Mouse (Mus musculus): Measurements from ENCODE around the gene Ly6g6e. TPM values are rescaled to one million over a fixed set of nuclear protein-coding genes. Genes with fewer than 3 reads are reported as not detected.

The Ly6g6e gene
- total and polyA plus RNA-seq, 3 experiments, result 0.23 TPM; not detected in 2

- H3K27ac ChIP-seq (ENCODE audit: control insufficient read depth, low read depth, low read length), result no peak overlapping the region
- no peaks in the 10 kb centered on the region for H3K79me2 ChIP-seq (ENCODE audit: control insufficient read depth, insufficient read depth, low read length, poor library complexity)
- no peak overlapping the region for H3K4me3 ChIP-seq (ENCODE audit: control insufficient read depth in 1 of 2, insufficient read depth in 1 of 2, low read depth in 2 of 2, low read length in 2 of 2)
- no peaks in the 10 kb centered on the region for H3K9me3 ChIP-seq (replicated peaks; ENCODE audit: insufficient read depth, low read length)
- peaks cover 5 to 8% of the 10 kb centered on the region in 2 experiments for H3K36me3 ChIP-seq (ENCODE audit: control insufficient read depth in 1 of 2, insufficient read depth in 2 of 2, low read length in 2 of 2)
- no peak overlapping the region for H3K9ac ChIP-seq (ENCODE audit: control insufficient read depth, low read depth, low read length, poor library complexity, severe bottlenecking)
- TF ChIP-seq SMC3 (IDR thresholded peaks at IDR 0.05; ENCODE audit: low read depth, low read length), result no peak
- TF ChIP-seq CHD2 (IDR thresholded peaks at IDR 0.05; ENCODE audit: low read length), result no peak
- no peak for TF ChIP-seq ZNF384 (IDR thresholded peaks at IDR 0.05; ENCODE audit: low read depth, low read length)
- no peak for TF ChIP-seq KAT2A (conservative IDR thresholded peaks at IDR 0.05; ENCODE audit: low read depth, low read length)
- TF ChIP-seq EP300 (IDR thresholded peaks at IDR 0.05; ENCODE audit: low read depth in 1 of 2, low read length in 2 of 2), result no peak
- TF ChIP-seq RAD21 (IDR thresholded peaks at IDR 0.05; ENCODE audit: low read depth, low read length), result no peak
- no peak for TF ChIP-seq ZMIZ1 (IDR thresholded peaks at IDR 0.05; ENCODE audit: low read depth, low read length)
- TF ChIP-seq TCF12 (IDR thresholded peaks at IDR 0.05; ENCODE audit: low read depth, low read length), result no peak
- no peak for TF ChIP-seq SIN3A (IDR thresholded peaks at IDR 0.05; ENCODE audit: low read length)
- TF ChIP-seq NELFE (IDR thresholded peaks at IDR 0.05; ENCODE audit: low read depth, low read length), result no peak
- TF ChIP-seq POLR2AphosphoS5 (IDR thresholded peaks at IDR 0.05; ENCODE audit: borderline replicate concordance, low read depth, low read length), result no peak
- no peak for TF ChIP-seq TBP (IDR thresholded peaks at IDR 0.05; ENCODE audit: low read depth, low read length)
- TF ChIP-seq USF1 (IDR thresholded peaks at IDR 0.05; ENCODE audit: low read depth, low read length), result no peak
- TF ChIP-seq USF2 (IDR thresholded peaks at IDR 0.05; ENCODE audit: borderline replicate concordance in 1 of 2, insufficient read depth in 1 of 2, low read depth in 1 of 2, low read length in 2 of 2), result no peak
- no peak for TF ChIP-seq MAZ (IDR thresholded peaks at IDR 0.05; ENCODE audit: low read depth, low read length)
- TF ChIP-seq MYB (IDR thresholded peaks at IDR 0.05; ENCODE audit: low read depth, low read length), result no peak
- no peak for TF ChIP-seq RCOR1 (IDR thresholded peaks at IDR 0.05; ENCODE audit: low read depth, low read length)
- TF ChIP-seq GABPA (IDR thresholded peaks at IDR 0.05; ENCODE audit: low read depth, low read length), result no peak
- TF ChIP-seq UBTF (IDR thresholded peaks at IDR 0.05; ENCODE audit: borderline replicate concordance, insufficient read depth, low read depth, low read length), result no peak
- H3K4me1 ChIP-seq (ENCODE audit: control insufficient read depth in 1 of 2, insufficient read depth in 2 of 2, low read length in 2 of 2), result no peaks in the 10 kb centered on the region; a peak in 1 of 4 replicates
- no peak for DNase-seq (ENCODE audit: low read depth, low spot score)
- no peaks in the 10 kb centered on the region for H3K27me3 ChIP-seq (ENCODE audit: control insufficient read depth in 1 of 2, insufficient read depth in 2 of 2, low read length in 2 of 2)
Measured at GRCm38 (mm10) chr17:35061299-35061698, 15.4 kb upstream of the Ly6g6e start.

DNA sequence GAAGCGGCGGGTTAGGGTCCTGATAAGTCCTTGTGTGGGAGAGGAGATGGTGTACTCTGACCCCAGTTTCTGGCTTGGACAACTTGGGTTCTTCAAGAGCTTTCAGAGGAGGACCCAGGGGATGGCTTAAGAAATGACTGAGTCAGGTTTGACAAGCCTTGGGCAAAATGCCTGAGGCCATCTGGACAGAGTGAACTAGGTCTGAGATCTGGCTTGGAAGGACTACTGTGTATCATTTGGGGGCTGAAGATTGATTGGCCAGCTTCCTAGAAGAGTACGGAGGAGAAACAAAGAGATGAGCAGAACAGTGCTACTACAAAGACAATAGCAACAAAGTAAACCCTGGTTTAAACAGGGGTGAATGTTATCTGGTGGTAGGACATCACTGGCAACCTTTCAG lies 13.2 kb upstream of the Ly6g6e start:
- no peaks in the 10 kb centered on the region for H3K9me3 ChIP-seq (replicated peaks; ENCODE audit: insufficient read depth, low read length)
- H3K79me2 ChIP-seq (ENCODE audit: control insufficient read depth, insufficient read depth, low read length, poor library complexity), result no peaks in the 10 kb centered on the region
- no peak overlapping the region for H3K4me3 ChIP-seq (ENCODE audit: control insufficient read depth in 1 of 2, insufficient read depth in 1 of 2, low read depth in 2 of 2, low read length in 2 of 2)
- TF ChIP-seq BHLHE40 (IDR thresholded peaks at IDR 0.05; ENCODE audit: borderline replicate concordance, low read depth, low read length) (no peak), NELFE (IDR thresholded peaks at IDR 0.05; ENCODE audit: low read depth, low read length) (no peak), E2F4 (IDR thresholded peaks at IDR 0.05; ENCODE audit: borderline replicate concordance, low read depth, low read length) (no peak), ELF1 (IDR thresholded peaks at IDR 0.05; ENCODE audit: low read depth, low read length) (no peak), TBP (IDR thresholded peaks at IDR 0.05; ENCODE audit: low read depth, low read length) (no peak), MYB (IDR thresholded peaks at IDR 0.05; ENCODE audit: low read depth, low read length) (no peak), USF1 (IDR thresholded peaks at IDR 0.05; ENCODE audit: low read depth, low read length) (no peak), MAZ (IDR thresholded peaks at IDR 0.05; ENCODE audit: low read depth, low read length) (no peak), SIN3A (IDR thresholded peaks at IDR 0.05; ENCODE audit: low read length) (no peak), ZMIZ1 (IDR thresholded peaks at IDR 0.05; ENCODE audit: low read depth, low read length) (no peak)
- peaks cover 0 to 8% of the 10 kb centered on the region in 2 experiments; a peak in 3 of 4 replicates for H3K4me1 ChIP-seq (ENCODE audit: control insufficient read depth in 1 of 2, insufficient read depth in 2 of 2, low read length in 2 of 2)
- H3K9ac ChIP-seq (ENCODE audit: control insufficient read depth, low read depth, low read length, poor library complexity, severe bottlenecking), result no peak overlapping the region
- DNase-seq (ENCODE audit: low read depth, low spot score), result no peak
- no peak overlapping the region for H3K27ac ChIP-seq (ENCODE audit: control insufficient read depth, low read depth, low read length)
- no peaks in the 10 kb centered on the region for H3K27me3 ChIP-seq (ENCODE audit: control insufficient read depth in 1 of 2, insufficient read depth in 2 of 2, low read length in 2 of 2)
- H3K36me3 ChIP-seq (ENCODE audit: control insufficient read depth in 1 of 2, insufficient read depth in 2 of 2, low read length in 2 of 2), result peaks cover 0 to 1% of the 10 kb centered on the region in 2 experiments; a peak in 2 of 4 replicates
